Mouse (Mus musculus) heart, adult 2 months (tissue): ENCODE results near the gene Rassf1.

ENCODE experiments used
- CTCF ChIP-seq: fragments of 200-600 bp; IDR thresholded peaks from 2 replicates; pipeline ENCODE4 v1.8.1; 2022; ENCODE audit warnings: antibody characterized with exemption, mild to moderate bottlenecking, moderate library complexity
- EP300 ChIP-seq: fragments of 200-500 bp; IDR thresholded peaks from 2 replicates; pipeline ENCODE4 v1.6.1; 2011; ENCODE audit warnings: low read depth, low read length, control low read depth; ENCODE audit not compliant: insufficient read depth
- POLR2A ChIP-seq: fragments of 200-500 bp; IDR thresholded peaks from 2 replicates; pipeline ENCODE4 v1.6.1; 2011; ENCODE audit warnings: mild to moderate bottlenecking, low read depth, low read length, control low read depth; ENCODE audit not compliant: insufficient read depth

- TF ChIP-seq CTCF (no peak), EP300 (no peak), POLR2A (peak; percentile 62; the same call in 1 of the 2 replicates)
Observed at GRCm38 (mm10) chr9:107606591-107606990, 55.2 kb downstream of the Rassf1 start.
